Mouse (Mus musculus) intestine, postnatal 0 days (tissue): Measurements from ENCODE around the gene Stac3. TPM values are rescaled to one million over a fixed set of nuclear protein-coding genes. Genes with fewer than 3 reads are reported as not detected.
A peak's percentile ranks its signal among the peaks of the same experiment; 100 is the strongest.

ENCODE experiments used
- ATAC-seq: fragments of 200-750 bp; cut with Nextera tagmentation; 2 replicates; pipeline ENCODE4 v1.8.0; 2017; ENCODE audit warnings: mild to moderate bottlenecking, moderate TSS enrichment, moderate library complexity
- H3K27ac ChIP-seq: fragments of 300-500 bp; sonication (generic); 2 replicates; pipeline ENCODE4 v1.5.1; 2014; ENCODE audit warnings: mild to moderate bottlenecking, low read depth, low read length, moderate library complexity
- H3K27me3 ChIP-seq: fragments of 300-500 bp; sonication (generic); replicated peaks from 2 replicates; pipeline ENCODE4 v1.6.1; 2014; ENCODE audit warnings: low read length, mixed read lengths; ENCODE audit not compliant: control insufficient read depth, insufficient read depth
- H3K36me3 ChIP-seq: fragments of 300-500 bp; sonication (generic); 2 replicates; pipeline ENCODE4 v1.6.1; 2014; ENCODE audit warnings: mild to moderate bottlenecking, moderate library complexity; ENCODE audit not compliant: control insufficient read depth, insufficient read depth
- H3K4me1 ChIP-seq: fragments of 300-500 bp; sonication (generic); replicated peaks from 2 replicates; pipeline ENCODE4 v1.6.1; 2014; ENCODE audit warnings: antibody characterized with exemption, low read length, mixed read lengths; ENCODE audit not compliant: control insufficient read depth, insufficient read depth
- H3K4me2 ChIP-seq: fragments of 300-500 bp; sonication (generic); replicated peaks from 2 replicates; pipeline ENCODE4 v1.6.1; 2014; ENCODE audit warnings: low read depth, mild to moderate bottlenecking, moderate library complexity
- H3K4me3 ChIP-seq: fragments of 300-500 bp; sonication (generic); 2 replicates; pipeline ENCODE4 v1.5.1; 2014; ENCODE audit warnings: low read depth, low read length
- H3K9ac ChIP-seq: fragments of 300-500 bp; sonication (generic); 2 replicates; pipeline ENCODE4 v1.6.1; 2014; ENCODE audit warnings: mild to moderate bottlenecking, low read depth, low read length
- H3K9me3 ChIP-seq: fragments of 300-500 bp; sonication (generic); 2 replicates; pipeline ENCODE4 v1.6.1; 2016; ENCODE audit warnings: mixed run types; ENCODE audit not compliant: control insufficient read depth
- CTCF ChIP-seq: sonication (generic); IDR thresholded peaks from 2 replicates; pipeline ENCODE4 v1.5.1; 2016; ENCODE audit warnings: low read depth, mild to moderate bottlenecking, control low read depth, antibody characterized with exemption, moderate library complexity
- WGBS: fragments of 180-500 bp; shearing (Covaris S2); extraction: QIAGEN DNeasy Blood & Tissue Kit; methylation state at CpG from one replicate; pipeline ENCODE4 v1.1.7; 2014; 5-methylcytosine and 5-hydroxymethylcytosine counted together
- polyA plus RNA-seq: library from polyadenylated mRNA; unstranded; fragments of >200 nt; fragmentation: Nextera tagmentation; extraction: Ambion mirVana; gene quantifications from 2 replicates; pipeline ENCODE4 v1.2.1, GENCODE M21; 2015

The Stac3 gene
- polyA plus RNA-seq: 0.17 TPM in 1 of 2 replicates, not detected in the other

GRCm38 (mm10) chr10:127500894-127501893 lies at the start of gene Stac3:
Gene Stac3 (plus strand): TSS chr10:127501686.
- no peaks in the 10 kb centered on the region for H3K9me3 ChIP-seq
- H3K27me3 ChIP-seq: no peaks in the 10 kb centered on the region
- H3K9ac ChIP-seq: no peak within 1 kb of the TSS
- TF ChIP-seq CTCF: no peak
- no peaks in the 10 kb centered on the region for H3K4me1 ChIP-seq
- ATAC-seq: no peak
- H3K36me3 ChIP-seq: peaks cover 35% of the 10 kb centered on the region
- no peak within 1 kb of the TSS for H3K4me2 ChIP-seq
- 62% methylated on average over 13 of the region's 13 CpGs for WGBS
- no peak within 1 kb of the TSS for H3K27ac ChIP-seq
- no peak within 1 kb of the TSS for H3K4me3 ChIP-seq

- no peak for ATAC-seq
- no peak overlapping the region for H3K4me3 ChIP-seq
- no peak overlapping the region for H3K4me2 ChIP-seq
- no peaks in the 10 kb centered on the region for H3K4me1 ChIP-seq
- no peak overlapping the region for H3K27ac ChIP-seq
- H3K36me3 ChIP-seq: peaks cover 61% of the 10 kb centered on the region
- H3K9me3 ChIP-seq: no peaks in the 10 kb centered on the region
- WGBS: 97% methylated on average over 1 of the region's 1 CpGs
- H3K9ac ChIP-seq: no peak overlapping the region
- no peak for TF ChIP-seq CTCF
- no peaks in the 10 kb centered on the region for H3K27me3 ChIP-seq
These were observed 47.8 kb upstream of the Stac3 start for GRCm38 (mm10) chr10:127453701-127454100.

- Histone ChIP-seq H3K9ac (no peak overlapping the region), H3K9me3 (no peaks in the 10 kb centered on the region), H3K4me2 (no peak overlapping the region), H3K27me3 (no peaks in the 10 kb centered on the region), H3K4me1 (no peaks in the 10 kb centered on the region), H3K36me3 (peaks cover 50% of the 10 kb centered on the region), H3K4me3 (no peak overlapping the region), H3K27ac (peak overlapping the region; percentile 23)
- no peak for TF ChIP-seq CTCF
- peak; percentile 78 for ATAC-seq
- 63% methylated on average over 5 of the region's 5 CpGs for WGBS
These were observed 38.9 kb upstream of the Stac3 start for GRCm38 (mm10) chr10:127462411-127463096.

- no peak overlapping the region for H3K4me2 ChIP-seq
- no peaks in the 10 kb centered on the region for H3K27me3 ChIP-seq
- peaks cover 38% of the 10 kb centered on the region for H3K36me3 ChIP-seq
- ATAC-seq: no peak
- no peak overlapping the region for H3K9ac ChIP-seq
- TF ChIP-seq CTCF: no peak
- no peaks in the 10 kb centered on the region for H3K4me1 ChIP-seq
- no peak overlapping the region for H3K27ac ChIP-seq
- WGBS: 72% methylated on average over 15 of the region's 15 CpGs
- H3K9me3 ChIP-seq: no peaks in the 10 kb centered on the region
- no peak overlapping the region for H3K4me3 ChIP-seq
These were observed 30.1 kb upstream of the Stac3 start for GRCm38 (mm10) chr10:127471281-127471988.

GRCm38 (mm10) chr10:127472722-127473121 lies 28.8 kb upstream of the Stac3 start:
- peaks cover 45% of the 10 kb centered on the region for H3K36me3 ChIP-seq

GRCm38 (mm10) chr10:127475175-127475574 lies 26.3 kb upstream of the Stac3 start:
- Histone ChIP-seq H3K27ac (no peak overlapping the region), H3K4me1 (no peaks in the 10 kb centered on the region), H3K9me3 (no peaks in the 10 kb centered on the region), H3K36me3 (peaks cover 42% of the 10 kb centered on the region), H3K27me3 (no peaks in the 10 kb centered on the region), H3K4me2 (no peak overlapping the region), H3K9ac (no peak overlapping the region), H3K4me3 (no peak overlapping the region)
- no peak for TF ChIP-seq CTCF
- 98% methylated on average over 4 of the region's 4 CpGs for WGBS
- no peak for ATAC-seq

More at GRCm38 (mm10) chr10:127472722-127473121, 28.8 kb upstream of the Stac3 start:
- H3K4me3 ChIP-seq: no peak overlapping the region
- ATAC-seq: no peak
- no peaks in the 10 kb centered on the region for H3K27me3 ChIP-seq
- H3K4me1 ChIP-seq: no peaks in the 10 kb centered on the region
- 90% methylated on average over 9 of the region's 9 CpGs for WGBS
- no peak overlapping the region for H3K9ac ChIP-seq
- no peak overlapping the region for H3K27ac ChIP-seq
- no peak overlapping the region for H3K4me2 ChIP-seq
- no peaks in the 10 kb centered on the region for H3K9me3 ChIP-seq
- TF ChIP-seq CTCF: no peak
